Mouse (Mus musculus): ENCODE measurements around the gene Vps51. TPM values are rescaled to one million over a fixed set of nuclear protein-coding genes. Genes with fewer than 3 reads are reported as not detected.

The Vps51 gene
- polyA plus RNA-seq, 1 experiment from 2014 or later: 63.3 TPM

DNA sequence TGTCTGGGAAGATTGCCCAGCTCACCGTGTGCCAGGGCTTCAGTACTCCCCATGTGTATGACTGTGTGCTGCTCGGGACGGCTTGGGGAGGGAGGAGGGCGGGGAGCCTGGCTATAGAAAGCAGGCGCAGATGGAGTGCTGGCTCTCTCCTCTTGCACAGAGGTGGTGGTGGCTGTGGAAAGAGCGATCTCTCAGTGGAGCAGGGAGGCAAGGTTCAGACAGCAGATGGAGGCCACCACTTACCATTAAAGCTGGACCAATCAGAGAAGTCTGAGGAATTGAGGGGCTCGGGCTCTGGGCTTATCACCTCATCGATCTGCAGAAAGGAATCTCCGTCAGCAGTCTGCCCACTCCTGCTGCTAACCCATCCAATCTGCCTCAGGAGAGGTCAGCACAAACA lies 5.1 kb upstream of the Vps51 start, which contains the start of gene Gm28374:
TSS of gene Gm28374 (minus strand) at position 101 of the 400 bp plus-strand sequence.
- no peak for ATAC-seq
- no peaks in the 10 kb centered on the region for H3K27me3 ChIP-seq
- CTCF ChIA-PET: no interaction called here
- in situ Hi-C loops (cut with MboI; ENCODE audit: low pct_unique_long_range_greater_than_20kb): no loop called here
- no peak for DNase-seq (ENCODE audit: low read depth, low spot score)
- TF ChIP-seq CTCF (IDR thresholded peaks at IDR 0.05): no peak
- POLR2A ChIA-PET: no interaction called here

DNA sequence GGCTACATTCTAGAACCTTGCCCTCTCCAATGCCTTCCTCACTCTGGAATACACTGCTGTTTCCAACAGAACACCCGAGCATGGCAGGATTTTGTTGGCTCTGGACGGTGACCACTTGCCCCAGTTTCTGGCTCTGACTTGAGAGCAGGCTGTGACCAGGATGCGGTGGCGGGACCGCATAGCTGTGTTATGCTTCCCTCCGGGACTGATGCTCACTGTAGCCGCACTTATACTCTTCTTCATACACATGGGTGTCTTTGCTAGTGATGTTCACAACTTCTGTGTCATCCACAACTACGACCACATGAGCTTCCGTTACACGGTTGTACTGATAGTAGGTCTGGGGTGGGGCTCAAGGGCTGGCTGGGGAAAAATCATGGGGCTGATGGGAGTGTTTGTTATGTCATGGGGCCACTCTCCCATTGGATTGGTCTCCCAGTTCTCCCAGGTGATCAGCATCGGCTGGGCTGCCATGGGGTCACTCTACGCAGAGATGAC lies 3.0 kb upstream of the Vps51 start, which contains the start of gene Tmem262:
TSS of gene Tmem262 (plus strand) at position 51 of the 498 bp plus-strand sequence.
- ATAC-seq: no peak
- CTCF ChIA-PET: interaction anchor here (0.9 kb wide), 1 partner anchor 13 kb away, joined by 3 read pairs; no protein-coding TSS in a partner anchor
- in situ Hi-C loops (cut with MboI; ENCODE audit: low pct_unique_long_range_greater_than_20kb): no loop called here
- no peaks in the 10 kb centered on the region for H3K27me3 ChIP-seq
- no peak for DNase-seq (ENCODE audit: low read depth, low spot score)
- TF ChIP-seq CTCF (IDR thresholded peaks at IDR 0.05): no peak
- POLR2A ChIA-PET: interaction anchor here (1.6 kb wide), 1 partner anchor 12 kb away, joined by 5 read pairs; the partner anchor contains the start of gene Tm7sf2

GRCm38 (mm10) chr19:6073889-6074288 lies 3.1 kb downstream of the Vps51 start:
- CTCF ChIA-PET: no interaction called here
- POLR2A ChIA-PET: no interaction called here
- no peak for ATAC-seq

DNA sequence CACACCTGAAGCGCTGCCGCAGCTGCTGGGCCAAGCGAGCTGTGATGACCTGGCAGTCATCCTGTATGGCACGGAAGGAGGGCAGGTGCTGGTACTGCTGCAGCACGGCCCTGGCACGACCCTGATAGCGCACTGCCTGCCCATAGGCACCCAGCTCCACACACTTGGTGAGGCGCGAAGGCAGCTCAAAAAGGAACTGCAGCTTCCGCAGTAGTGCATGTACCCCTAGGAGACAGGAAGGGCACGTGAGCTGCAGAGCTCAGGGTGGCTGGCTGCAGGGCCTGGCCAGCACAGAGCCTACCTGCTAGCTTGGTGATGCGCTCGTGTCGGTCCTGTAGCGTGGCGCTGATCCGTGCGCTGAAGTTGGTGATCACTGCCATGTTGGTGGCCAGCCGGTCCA lies 5.8 kb downstream of the Vps51 start:
- no peak for TF ChIP-seq CTCF (IDR thresholded peaks at IDR 0.05)
- no peak for DNase-seq (ENCODE audit: low read depth, low spot score)
- in situ Hi-C loops (cut with MboI; ENCODE audit: low pct_unique_long_range_greater_than_20kb): no loop called here
- POLR2A ChIA-PET: interaction anchor here (0.5 kb wide), 1 partner anchor 22 kb away, joined by 5 read pairs; no protein-coding TSS in a partner anchor
- ATAC-seq: no peak
- no peaks in the 10 kb centered on the region for H3K27me3 ChIP-seq
- CTCF ChIA-PET: no interaction called here

More at GRCm38 (mm10) chr19:6073889-6074288, 3.1 kb downstream of the Vps51 start:
- DNase-seq (ENCODE audit: low read depth, low spot score): no peak
- H3K27me3 ChIP-seq: no peaks in the 10 kb centered on the region
- in situ Hi-C loops (cut with MboI; ENCODE audit: low pct_unique_long_range_greater_than_20kb): no loop called here
- no peak for TF ChIP-seq CTCF (IDR thresholded peaks at IDR 0.05)

DNA sequence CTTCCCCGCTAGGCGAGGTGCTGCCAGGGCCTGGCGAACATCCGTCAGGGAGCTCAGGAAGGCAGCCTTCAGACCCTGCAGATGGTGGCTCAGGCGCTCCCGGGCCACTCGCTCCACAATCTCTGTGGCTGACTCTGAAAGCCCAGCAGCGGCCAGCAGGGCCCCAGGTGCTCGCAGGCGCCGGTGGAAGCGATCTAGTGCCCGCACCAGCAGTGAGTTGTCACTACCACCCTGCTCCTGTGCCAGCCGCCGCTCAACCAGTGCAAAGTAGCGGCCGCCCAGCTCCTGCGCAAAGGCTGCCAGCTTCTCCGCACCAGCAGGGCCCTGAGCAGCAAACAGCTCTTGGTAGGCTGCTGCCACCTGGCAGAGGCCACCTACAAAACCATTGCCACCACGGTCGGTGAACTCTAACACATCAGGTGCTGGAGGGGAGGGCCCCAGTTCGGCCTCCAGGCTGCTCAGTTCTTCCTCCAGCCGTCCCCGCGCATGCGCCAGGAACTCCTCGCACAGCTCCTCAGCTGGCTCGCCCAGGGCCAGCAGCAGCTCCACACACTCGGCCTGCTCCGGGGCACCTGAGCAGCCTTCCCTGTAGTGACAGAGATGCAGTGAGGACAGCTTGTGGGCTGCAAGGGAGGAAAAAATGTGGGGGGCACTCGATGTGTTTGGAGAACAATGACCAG lies 6.3 kb downstream of the Vps51 start:
- CTCF ChIA-PET: no interaction called here
- ATAC-seq (no peak), DNase-seq (ENCODE audit: low read depth, low spot score) (no peak)
- no peaks in the 10 kb centered on the region for H3K27me3 ChIP-seq
- in situ Hi-C loops (cut with MboI; ENCODE audit: low pct_unique_long_range_greater_than_20kb): no loop called here
- POLR2A ChIA-PET: interaction anchor here (0.5 to 0.6 kb wide), 2 partner anchors 22 to 654 kb away, joined by 5 read pairs; no protein-coding TSS in a partner anchor
- TF ChIP-seq CTCF (IDR thresholded peaks at IDR 0.05): no peak

GRCm38 (mm10) chr19:6069851-6070250 lies 7.2 kb downstream of the Vps51 start:
- CTCF ChIA-PET: no interaction called here
- no peaks in the 10 kb centered on the region for H3K27me3 ChIP-seq
- POLR2A ChIA-PET: interaction anchor here (0.6 kb wide), 1 partner anchor 653 kb away, joined by 5 read pairs; no protein-coding TSS in a partner anchor
- DNase-seq (ENCODE audit: low read depth, low spot score) (no peak), ATAC-seq (no peak)
- in situ Hi-C loops (cut with MboI; ENCODE audit: low pct_unique_long_range_greater_than_20kb): no loop called here
- no peak for TF ChIP-seq CTCF (IDR thresholded peaks at IDR 0.05)

DNA sequence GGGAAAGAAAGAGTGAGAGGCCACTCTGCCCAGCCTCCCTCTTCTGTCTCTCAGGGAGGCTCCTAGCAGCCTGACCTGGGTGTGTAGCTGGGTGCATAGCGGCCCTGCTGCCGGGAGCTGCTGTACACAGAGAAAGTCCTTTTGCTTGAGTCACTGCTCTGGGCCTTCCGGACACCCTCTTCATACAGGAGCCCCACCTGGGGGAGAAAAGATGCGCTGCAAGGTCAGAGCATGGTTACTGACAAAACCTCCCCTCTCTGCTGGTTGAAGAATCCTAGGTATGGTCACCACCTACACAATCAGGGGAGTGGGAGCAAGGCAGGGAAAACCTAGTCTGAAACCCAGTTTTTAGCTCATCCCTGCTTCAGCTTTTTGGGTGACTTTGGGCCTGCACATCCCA lies 8.1 kb downstream of the Vps51 start:
- in situ Hi-C loops (cut with MboI; ENCODE audit: low pct_unique_long_range_greater_than_20kb): no loop called here
- CTCF ChIA-PET: interaction anchor here (2.9 kb wide), 1 partner anchor 8 kb away, joined by 27 read pairs; the partner anchor contains the start of gene Vps51

DNA sequence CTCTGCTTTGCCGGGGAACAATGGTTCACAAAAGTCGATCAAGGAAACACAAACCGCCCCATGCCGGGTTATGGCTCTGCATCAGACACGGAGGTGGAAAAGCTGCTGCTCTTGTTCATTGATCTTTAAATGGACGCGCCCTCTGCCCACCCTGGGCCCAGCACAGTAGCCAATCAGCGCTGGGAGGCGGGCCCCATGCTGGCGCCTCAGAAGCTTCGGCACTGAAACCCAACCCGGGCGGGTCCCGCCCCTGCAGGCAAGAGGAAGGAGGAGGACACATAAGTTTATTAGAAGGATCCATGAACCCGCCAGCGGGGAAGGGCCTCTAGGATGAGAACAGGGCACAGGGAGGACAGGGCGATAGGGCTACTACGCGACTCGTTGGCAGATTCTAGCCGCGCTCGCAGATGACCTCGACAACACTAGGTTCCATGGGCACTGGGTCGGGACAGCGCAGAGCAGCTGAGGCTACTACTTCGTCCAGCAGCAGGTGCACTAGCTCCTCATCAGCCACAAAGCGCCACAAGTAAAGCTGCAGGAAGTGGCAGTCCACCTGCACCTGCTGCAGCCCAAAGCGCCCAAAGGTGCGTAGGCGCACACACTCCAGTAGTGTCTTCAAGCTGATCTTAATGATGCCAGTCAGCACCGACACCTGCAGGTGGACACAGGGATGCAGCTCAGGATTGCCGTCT lies 9.2 kb downstream of the Vps51 start, which contains the start of gene Tm7sf2:
TSS of gene Tm7sf2 (minus strand) at position 650 of the 692 bp plus-strand sequence.
- H3K27me3 ChIP-seq: no peaks in the 10 kb centered on the region
- no peak for TF ChIP-seq CTCF (IDR thresholded peaks at IDR 0.05)
- in situ Hi-C loops (cut with MboI; ENCODE audit: low pct_unique_long_range_greater_than_20kb): no loop called here
- DNase-seq (ENCODE audit: low read depth, low spot score): no peak
- POLR2A ChIA-PET: interaction anchor here (1.6 kb wide), 2 partner anchors 9 to 12 kb away, joined by 5 to 6 read pairs; partner anchors contain the start of genes Tmem262 and Vps51
- peak; percentile 58 for ATAC-seq
- CTCF ChIA-PET: interaction anchor here (0.8 to 2.9 kb wide), 10 partner anchors 9 to 191 kb away, joined by 3 to 27 read pairs (median 6); partner anchors contain the start of genes Arl2, Batf2, Cdca5 and Tmem262

More for the DNA sequence above, 8.1 kb downstream of the Vps51 start:
- no peak for TF ChIP-seq CTCF (IDR thresholded peaks at IDR 0.05)
- no peak for ATAC-seq
- DNase-seq (ENCODE audit: low read depth, low spot score): no peak
- POLR2A ChIA-PET: interaction anchor here (1.6 kb wide), 1 partner anchor 11 kb away, joined by 5 read pairs; the partner anchor contains the start of gene Tmem262
- no peaks in the 10 kb centered on the region for H3K27me3 ChIP-seq

DNA sequence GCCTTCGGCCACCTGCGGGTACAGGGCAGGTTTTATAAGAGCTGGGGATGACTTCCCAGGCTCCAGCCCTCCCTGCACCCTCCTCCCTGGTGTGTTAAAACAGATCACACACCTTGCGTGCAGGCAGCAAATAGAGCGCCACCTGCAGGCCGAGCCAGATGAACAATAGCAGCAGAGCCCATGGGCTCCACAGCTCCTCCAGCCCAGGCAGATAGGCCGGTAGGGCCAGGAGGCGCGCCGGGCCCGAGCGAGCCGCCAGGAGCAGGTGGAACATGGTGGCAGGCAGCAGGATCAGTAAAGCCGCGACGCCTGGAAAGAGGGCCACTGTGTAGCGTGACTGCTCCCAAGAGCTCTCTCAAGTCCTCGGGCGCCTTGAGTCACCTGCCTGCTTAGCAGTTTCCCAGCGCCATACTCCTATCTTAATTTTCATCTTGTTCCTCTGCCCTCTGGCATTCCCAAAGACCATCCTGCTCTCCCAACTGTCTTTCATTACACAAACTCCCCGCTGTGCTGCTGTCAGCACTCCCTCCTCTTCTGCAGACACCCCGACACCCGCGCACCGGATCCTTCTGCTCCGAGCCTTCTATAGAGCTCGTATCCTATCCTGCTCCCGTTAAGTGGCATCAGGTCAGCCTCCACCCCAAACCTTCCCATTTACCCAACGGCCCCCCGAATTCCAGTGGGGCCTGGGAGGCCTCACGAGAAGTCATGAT lies 9.9 kb downstream of the Vps51 start:
- no peak for TF ChIP-seq CTCF (IDR thresholded peaks at IDR 0.05)
- DNase-seq (ENCODE audit: low read depth, low spot score) (no peak), ATAC-seq (peak; percentile 76)
- H3K27me3 ChIP-seq: no peaks in the 10 kb centered on the region
- ChIA-PET CTCF (interaction anchor here (0.7 to 2.9 kb wide), 14 partner anchors 10 to 214 kb away, joined by 3 to 27 read pairs (median 5); partner anchors contain the start of genes Arl2, Batf2, Cdca5 and Syvn1), POLR2A (interaction anchor here (0.6 to 1.6 kb wide), 7 partner anchors 10 to 161 kb away, joined by 3 to 6 read pairs (median 4); partner anchors contain the start of genes Capn1, Snx15, Tmem262 and Vps51)
- in situ Hi-C loops (cut with MboI; ENCODE audit: low pct_unique_long_range_greater_than_20kb): no loop called here

Measured in Patski (cell line).